Mouse (Mus musculus) gastrocnemius, adult 2 months (tissue): ENCODE results near the gene Gnptab. TPM values are rescaled to one million over a fixed set of nuclear protein-coding genes. Genes with fewer than 3 reads are reported as not detected.
"Not testable (repeated sequence)": the region's sequence is repeated elsewhere in the genome, so short reads cannot be mapped to it uniquely, and the experiment has no call there.

Source experiments
- DNase-seq: peaks from one replicate; pipeline ENCODE4 v3.0.0; 2022
- H3K27ac ChIP-seq: fragments of 200-600 bp; 2 replicates; pipeline ENCODE4 v1.8.1; 2022; ENCODE audit warnings: mild to moderate bottlenecking
- H3K4me3 ChIP-seq: fragments of 200-600 bp; 2 replicates; pipeline ENCODE4 v1.8.1; 2022; ENCODE audit warnings: mild to moderate bottlenecking, moderate library complexity
- CTCF ChIP-seq: fragments of 200-600 bp; IDR thresholded peaks from 2 replicates; pipeline ENCODE4 v1.8.1; 2022; ENCODE audit warnings: antibody characterized with exemption, mild to moderate bottlenecking, moderate library complexity
- intact Hi-C: fragments of 180-260 bp; cut with DNase I; formaldehyde crosslinking; loops from one replicate; pipeline ENCODE4 v1.15.1; 2025
- total RNA-seq, 2 experiments: library from RNA; stranded (reverse); gene quantifications; 2 replicates each; pipeline ENCODE4 v1.2.3; 2021

The Gnptab gene
- total RNA-seq, 2 experiments from 2014 or later = 14.7 to 15.3 TPM

GRCm38 (mm10) chr10:88441224-88441623, 62.3 kb downstream of the Gnptab start:
- Histone ChIP-seq H3K4me3 (no peak overlapping the region), H3K27ac (no peak overlapping the region)
- DNase-seq = no peak
- intact Hi-C loops = no loop called here
- TF ChIP-seq CTCF = no peak

- no peak overlapping the region for H3K4me3 ChIP-seq
- H3K27ac ChIP-seq = no peak overlapping the region
- intact Hi-C loops = no loop called here
- no peak for TF ChIP-seq CTCF
- peak; percentile 67 for DNase-seq
Observed at GRCm38 (mm10) chr10:88451221-88451620, 72.3 kb downstream of the Gnptab start.

DNA sequence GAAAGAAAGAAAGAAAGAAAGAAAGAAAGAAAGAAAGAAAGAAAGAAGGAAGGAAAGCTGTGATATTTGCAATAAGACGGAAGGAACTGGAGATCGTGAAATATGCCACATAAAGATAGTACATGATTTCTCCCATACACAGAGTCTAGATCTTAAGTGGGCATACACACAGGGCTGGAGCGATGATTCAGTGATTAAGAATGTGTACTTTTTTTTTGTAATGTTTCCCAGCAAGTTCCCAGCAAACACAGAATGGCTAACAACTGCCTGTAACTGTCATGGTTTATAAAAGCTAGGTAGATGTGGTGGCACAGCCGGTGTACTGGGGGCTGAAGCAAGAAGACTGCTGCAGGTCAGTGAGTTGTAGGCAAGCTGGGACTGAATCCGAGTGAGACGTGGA, 73.1 kb downstream of the Gnptab start:
- TF ChIP-seq CTCF = no peak
- DNase-seq = no peak
- no peak overlapping the region for H3K27ac ChIP-seq
- intact Hi-C loops = no loop called here
- H3K4me3 ChIP-seq = no peak overlapping the region

- no peak for TF ChIP-seq CTCF
- intact Hi-C loops = no loop called here
- H3K27ac ChIP-seq = no peak overlapping the region
- no peak for DNase-seq
- H3K4me3 ChIP-seq = peak overlapping the region; percentile 32; the same call in 1 of the 2 replicates
Observed at GRCm38 (mm10) chr10:88457816-88458215, 78.9 kb downstream of the Gnptab start.

- no peak for DNase-seq
- Histone ChIP-seq H3K27ac (no peak within 1 kb of the TSS), H3K4me3 (no peak within 1 kb of the TSS)
- no peak for TF ChIP-seq CTCF
- intact Hi-C loops = no loop called here
Observed at GRCm38 (mm10) chr10:88459502-88459992, 80.6 kb downstream of the Gnptab start, which contains the start of gene Sycp3. Sycp3 (plus strand) TSS chr10:88459569.

DNA sequence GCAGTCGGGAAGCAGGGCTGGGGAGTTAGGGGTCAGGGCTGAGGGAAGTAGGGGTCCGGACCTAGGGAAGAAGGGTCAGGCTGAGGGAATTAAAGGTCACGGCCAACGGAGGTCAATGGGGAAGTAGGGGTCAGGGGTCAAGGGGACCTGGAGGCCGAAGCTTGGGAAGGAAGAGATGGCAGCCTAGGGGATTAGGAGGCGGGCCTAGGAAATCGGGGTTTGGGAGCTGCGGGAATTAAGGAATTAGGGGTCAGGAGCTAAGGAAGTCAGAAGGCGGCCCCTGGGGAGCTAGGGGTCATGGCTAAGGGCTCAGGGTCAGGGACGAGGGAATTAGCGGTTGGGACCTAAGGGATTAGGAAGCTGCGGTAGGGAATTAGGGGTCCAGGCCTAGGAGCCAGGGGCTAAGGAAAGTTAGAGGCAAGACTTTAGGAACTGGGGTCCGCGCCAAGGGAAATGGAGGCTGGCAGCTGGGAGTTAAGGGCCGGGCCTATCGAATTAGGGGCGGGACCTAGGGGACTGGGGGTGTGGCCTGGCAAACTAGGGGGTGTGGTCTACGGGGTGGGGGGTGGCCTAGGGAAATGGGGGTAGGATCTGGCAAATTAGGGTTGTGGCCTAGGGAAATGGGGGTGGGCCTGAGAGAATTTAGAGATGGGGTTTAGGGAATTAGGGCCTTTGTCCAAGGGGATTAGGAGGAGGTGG, 81.3 kb downstream of the Gnptab start:
- DNase-seq = no peak
- no peak for TF ChIP-seq CTCF
- intact Hi-C loops = no loop called here
- Histone ChIP-seq H3K27ac (no peak overlapping the region), H3K4me3 (no peak overlapping the region)

- intact Hi-C loops, H3K27ac ChIP-seq, DNase-seq, H3K4me3 ChIP-seq: not testable (repeated sequence)
Observed at GRCm38 (mm10) chr10:88482866-88483265, 103.9 kb downstream of the Gnptab start.

- H3K4me3 ChIP-seq = no peak overlapping the region
- intact Hi-C loops = no loop called here
- TF ChIP-seq CTCF = no peak
- no peak for DNase-seq
- H3K27ac ChIP-seq = peak overlapping the region; percentile 85; the same call in 1 of the 2 replicates
Observed at GRCm38 (mm10) chr10:88488629-88489028, 109.7 kb downstream of the Gnptab start.

- intact Hi-C loops = no loop called here
- no peak for DNase-seq
- Histone ChIP-seq H3K27ac (no peak overlapping the region), H3K4me3 (no peak overlapping the region)
- no peak for TF ChIP-seq CTCF
Observed at GRCm38 (mm10) chr10:88491632-88492031, 112.7 kb downstream of the Gnptab start.

GRCm38 (mm10) chr10:88492658-88493057, 113.7 kb downstream of the Gnptab start:
- intact Hi-C loops = no loop called here
- TF ChIP-seq CTCF = no peak

GRCm38 (mm10) chr10:88494959-88495587, 116.1 kb downstream of the Gnptab start:
- DNase-seq = no peak
- intact Hi-C loops = no loop called here
- no peak for TF ChIP-seq CTCF
- H3K4me3 ChIP-seq = no peak overlapping the region
- no peak overlapping the region for H3K27ac ChIP-seq

More at GRCm38 (mm10) chr10:88492658-88493057, 113.7 kb downstream of the Gnptab start:
- Histone ChIP-seq H3K27ac (no peak overlapping the region), H3K4me3 (no peak overlapping the region)
- DNase-seq = no peak

Other genes starting within 250 kb of the Gnptab start
- not detected for gene Parpbp, start 232.2 kb upstream of the Gnptab start, total RNA-seq
- 1 to 10 TPM; 5.3 to 6.9 TPM for gene Nup37, start 232.1 kb upstream of the Gnptab start, total RNA-seq
- 10 to 100 TPM; 25.3 to 32.3 TPM for gene Washc3, start 178.0 kb upstream of the Gnptab start, total RNA-seq
- gene Dram1, start 52 bp upstream of the Gnptab start, total RNA-seq = 1 to 10 TPM; 1.0 to 1.7 TPM
- gene Sycp3, start 80.4 kb downstream of the Gnptab start, total RNA-seq = not detected
- 100 to 1,000 TPM in 1 of 2 experiments, 10 to 100 TPM in 1; 85.2 to 129 TPM for gene Chpt1, start 124.9 kb downstream of the Gnptab start, total RNA-seq
- gene Mybpc1, start 226.0 kb downstream of the Gnptab start, total RNA-seq = 1,000 to 10,000 TPM in 1 of 2 experiments, 100 to 1,000 TPM in 1; 749 to 2,272 TPM